Mouse (Mus musculus): ENCODE results near the gene Srbd1. TPM values are rescaled to one million over a fixed set of nuclear protein-coding genes. Genes with fewer than 3 reads are reported as not detected.

Gene Srbd1
- polyA plus RNA-seq, 1 experiment from 2014 or later, result 7.6 TPM

GRCm38 (mm10) chr17:86156999-86157398 is 12.0 kb upstream of the Srbd1 start:
- H3K27me3 ChIP-seq (ENCODE audit: control insufficient read depth, insufficient read depth, low read length), result no peaks in the 10 kb centered on the region
- no peak overlapping the region for H3K4me3 ChIP-seq (replicated peaks; ENCODE audit: low read length)
- H3K9me3 ChIP-seq (ENCODE audit: control insufficient read depth, low read length), result 0 out of 2 replicates have a peak, but pooled peaks cover 3% of the 10 kb centered on the region
- H3K36me3 ChIP-seq (replicated peaks; ENCODE audit: control insufficient read depth, insufficient read depth), result no peaks in the 10 kb centered on the region
- no peak overlapping the region for H3K4me2 ChIP-seq (replicated peaks)
- no peak overlapping the region for H3K27ac ChIP-seq
- ATAC-seq (ENCODE audit: low FRiP score) (no peak), DNase-seq (ENCODE audit: low spot score) (no peak)
- no peaks in the 10 kb centered on the region for H3K4me1 ChIP-seq (replicated peaks; ENCODE audit: control insufficient read depth, insufficient read depth, low read length)
- 68% methylated on average over 6 of the region's 6 CpGs for WGBS
- H3K9ac ChIP-seq, result no peak overlapping the region

- 0 out of 2 replicates have a peak, but pooled peaks cover 3% of the 10 kb centered on the region for H3K9me3 ChIP-seq (ENCODE audit: control insufficient read depth, low read length)
- H3K27ac ChIP-seq, result no peak overlapping the region
- peak; percentile 89 for DNase-seq (ENCODE audit: low spot score)
- peak; percentile 95 for ATAC-seq (ENCODE audit: low FRiP score)
- H3K9ac ChIP-seq, result no peak overlapping the region
- H3K4me2 ChIP-seq (replicated peaks), result peak overlapping the region; percentile 34
- H3K27me3 ChIP-seq (ENCODE audit: control insufficient read depth, insufficient read depth, low read length), result no peaks in the 10 kb centered on the region
- WGBS, result 16% methylated on average over 5 of the region's 5 CpGs
- H3K4me3 ChIP-seq (replicated peaks; ENCODE audit: low read length), result no peak overlapping the region
- H3K36me3 ChIP-seq (replicated peaks; ENCODE audit: control insufficient read depth, insufficient read depth), result no peaks in the 10 kb centered on the region
- H3K4me1 ChIP-seq (replicated peaks; ENCODE audit: control insufficient read depth, insufficient read depth, low read length), result peaks cover 1% of the 10 kb centered on the region; the same call in 1 of the 2 replicates
Observed at GRCm38 (mm10) chr17:86150867-86151348, 5.9 kb upstream of the Srbd1 start.

GRCm38 (mm10) chr17:86149726-86150125 is 4.8 kb upstream of the Srbd1 start:
- Histone ChIP-seq H3K27me3 (ENCODE audit: control insufficient read depth, insufficient read depth, low read length) (no peaks in the 10 kb centered on the region), H3K27ac (no peak overlapping the region), H3K4me2 (replicated peaks) (no peak overlapping the region), H3K4me1 (replicated peaks; ENCODE audit: control insufficient read depth, insufficient read depth, low read length) (peaks cover 6% of the 10 kb centered on the region; the same call in 1 of the 2 replicates), H3K9ac (no peak overlapping the region), H3K9me3 (ENCODE audit: control insufficient read depth, low read length) (0 out of 2 replicates have a peak, but pooled peaks cover 3% of the 10 kb centered on the region), H3K36me3 (replicated peaks; ENCODE audit: control insufficient read depth, insufficient read depth) (no peaks in the 10 kb centered on the region), H3K4me3 (replicated peaks; ENCODE audit: low read length) (no peak overlapping the region)
- DNase-seq (ENCODE audit: low spot score) (no peak), ATAC-seq (ENCODE audit: low FRiP score) (no peak)
- WGBS, result 100% methylated on average over 1 of the region's 1 CpGs

- WGBS, result under 1% methylated on average over 33 of the region's 33 CpGs
- peak overlapping the region; percentile 78 for H3K4me3 ChIP-seq (replicated peaks; ENCODE audit: low read length)
- H3K9ac ChIP-seq, result peak overlapping the region; percentile 74
- H3K9me3 ChIP-seq (ENCODE audit: control insufficient read depth, low read length), result no peaks in the 10 kb centered on the region
- peaks cover 2% of the 10 kb centered on the region; the same call in 1 of the 2 replicates for H3K36me3 ChIP-seq (replicated peaks; ENCODE audit: control insufficient read depth, insufficient read depth)
- peak overlapping the region; percentile 86 for H3K4me2 ChIP-seq (replicated peaks)
- H3K27me3 ChIP-seq (ENCODE audit: control insufficient read depth, insufficient read depth, low read length), result no peaks in the 10 kb centered on the region
- no peak for DNase-seq (ENCODE audit: low spot score)
- peak; percentile 83 for ATAC-seq (ENCODE audit: low FRiP score)
- peak overlapping the region; percentile 40 for H3K27ac ChIP-seq
- H3K4me1 ChIP-seq (replicated peaks; ENCODE audit: control insufficient read depth, insufficient read depth, low read length), result peaks cover 13% of the 10 kb centered on the region
Observed at GRCm38 (mm10) chr17:86144537-86145078, 367 bp downstream of the Srbd1 start.

GRCm38 (mm10) chr17:86135835-86136234 is 9.1 kb downstream of the Srbd1 start:
- H3K4me1 ChIP-seq (replicated peaks; ENCODE audit: control insufficient read depth, insufficient read depth, low read length), result no peaks in the 10 kb centered on the region
- H3K4me2 ChIP-seq (replicated peaks), result no peak overlapping the region
- H3K27ac ChIP-seq, result no peak overlapping the region
- H3K9me3 ChIP-seq (ENCODE audit: control insufficient read depth, low read length), result no peaks in the 10 kb centered on the region
- no peak overlapping the region for H3K9ac ChIP-seq
- no peak for DNase-seq (ENCODE audit: low spot score)
- H3K4me3 ChIP-seq (replicated peaks; ENCODE audit: low read length), result no peak overlapping the region
- peaks cover 56% of the 10 kb centered on the region for H3K36me3 ChIP-seq (replicated peaks; ENCODE audit: control insufficient read depth, insufficient read depth)
- ATAC-seq (ENCODE audit: low FRiP score), result no peak
- H3K27me3 ChIP-seq (ENCODE audit: control insufficient read depth, insufficient read depth, low read length), result no peaks in the 10 kb centered on the region
- 84% methylated on average over 10 of the region's 10 CpGs for WGBS

- H3K9ac ChIP-seq, result no peak overlapping the region
- H3K27ac ChIP-seq, result no peak overlapping the region
- no peak for DNase-seq (ENCODE audit: low spot score)
- H3K4me3 ChIP-seq (replicated peaks; ENCODE audit: low read length), result no peak overlapping the region
- H3K27me3 ChIP-seq (ENCODE audit: control insufficient read depth, insufficient read depth, low read length), result no peaks in the 10 kb centered on the region
- peaks cover 52% of the 10 kb centered on the region for H3K36me3 ChIP-seq (replicated peaks; ENCODE audit: control insufficient read depth, insufficient read depth)
- H3K4me1 ChIP-seq (replicated peaks; ENCODE audit: control insufficient read depth, insufficient read depth, low read length), result no peaks in the 10 kb centered on the region
- H3K9me3 ChIP-seq (ENCODE audit: control insufficient read depth, low read length), result no peaks in the 10 kb centered on the region
- 91% methylated on average over 6 of the region's 6 CpGs for WGBS
- ATAC-seq (ENCODE audit: low FRiP score), result no peak
- H3K4me2 ChIP-seq (replicated peaks), result no peak overlapping the region
Observed at GRCm38 (mm10) chr17:86134461-86134860, 10.5 kb downstream of the Srbd1 start.

GRCm38 (mm10) chr17:86132534-86132933 is 12.4 kb downstream of the Srbd1 start:
- no peak overlapping the region for H3K27ac ChIP-seq
- H3K4me2 ChIP-seq (replicated peaks), result no peak overlapping the region
- no peaks in the 10 kb centered on the region for H3K9me3 ChIP-seq (ENCODE audit: control insufficient read depth, low read length)
- 80% methylated on average over 5 of the region's 5 CpGs for WGBS
- no peak overlapping the region for H3K4me3 ChIP-seq (replicated peaks; ENCODE audit: low read length)
- ATAC-seq (ENCODE audit: low FRiP score) (no peak), DNase-seq (ENCODE audit: low spot score) (no peak)
- H3K4me1 ChIP-seq (replicated peaks; ENCODE audit: control insufficient read depth, insufficient read depth, low read length), result no peaks in the 10 kb centered on the region
- H3K27me3 ChIP-seq (ENCODE audit: control insufficient read depth, insufficient read depth, low read length), result no peaks in the 10 kb centered on the region
- no peak overlapping the region for H3K9ac ChIP-seq
- H3K36me3 ChIP-seq (replicated peaks; ENCODE audit: control insufficient read depth, insufficient read depth), result peaks cover 44% of the 10 kb centered on the region

GRCm38 (mm10) chr17:86128198-86128597 is 16.8 kb downstream of the Srbd1 start:
- WGBS, result 94% methylated on average over 5 of the region's 5 CpGs
- no peaks in the 10 kb centered on the region for H3K4me1 ChIP-seq (replicated peaks; ENCODE audit: control insufficient read depth, insufficient read depth, low read length)

GRCm38 (mm10) chr17:86125908-86126307 is 19.1 kb downstream of the Srbd1 start:
- ATAC-seq (ENCODE audit: low FRiP score) (no peak), DNase-seq (ENCODE audit: low spot score) (no peak)
- Histone ChIP-seq H3K4me2 (replicated peaks) (no peak overlapping the region), H3K36me3 (replicated peaks; ENCODE audit: control insufficient read depth, insufficient read depth) (peaks cover 52% of the 10 kb centered on the region), H3K4me3 (replicated peaks; ENCODE audit: low read length) (no peak overlapping the region), H3K9ac (no peak overlapping the region), H3K4me1 (replicated peaks; ENCODE audit: control insufficient read depth, insufficient read depth, low read length) (no peaks in the 10 kb centered on the region), H3K9me3 (ENCODE audit: control insufficient read depth, low read length) (no peaks in the 10 kb centered on the region), H3K27ac (no peak overlapping the region), H3K27me3 (ENCODE audit: control insufficient read depth, insufficient read depth, low read length) (no peaks in the 10 kb centered on the region)
- 93% methylated on average over 5 of the region's 5 CpGs for WGBS

More at GRCm38 (mm10) chr17:86128198-86128597, 16.8 kb downstream of the Srbd1 start:
- Histone ChIP-seq H3K9ac (no peak overlapping the region), H3K9me3 (ENCODE audit: control insufficient read depth, low read length) (no peaks in the 10 kb centered on the region), H3K27ac (no peak overlapping the region), H3K27me3 (ENCODE audit: control insufficient read depth, insufficient read depth, low read length) (no peaks in the 10 kb centered on the region), H3K4me3 (replicated peaks; ENCODE audit: low read length) (no peak overlapping the region), H3K4me2 (replicated peaks) (no peak overlapping the region), H3K36me3 (replicated peaks; ENCODE audit: control insufficient read depth, insufficient read depth) (peaks cover 35% of the 10 kb centered on the region)
- no peak for DNase-seq (ENCODE audit: low spot score)
- no peak for ATAC-seq (ENCODE audit: low FRiP score)

Measured in hindbrain, embryonic 14.5 days (tissue).